Mouse (Mus musculus): ENCODE results near the gene Cul9.

DNA sequence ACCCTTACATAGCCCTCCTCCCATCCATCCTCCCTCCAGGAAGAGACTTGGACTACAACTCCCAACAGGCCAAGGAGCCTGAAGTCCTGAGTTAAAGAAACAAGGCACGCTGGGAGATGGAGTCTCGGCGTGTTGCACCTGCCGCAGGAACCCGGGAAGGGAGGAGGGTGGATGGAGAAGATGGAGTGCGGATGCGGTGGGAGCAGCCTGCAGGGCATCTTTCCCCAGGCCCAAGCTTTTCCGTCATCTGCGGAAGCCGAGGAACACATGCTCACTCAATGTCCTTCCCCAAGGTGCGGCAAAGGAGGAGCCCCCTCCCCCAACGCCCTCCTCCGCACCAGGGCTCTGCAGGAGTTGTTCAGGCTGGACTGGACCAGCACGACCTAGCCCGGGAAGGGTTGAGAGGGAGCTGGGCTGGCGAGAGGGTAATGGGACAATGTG is 62.6 kb downstream of the Cul9 start:
- TF ChIP-seq CTCF (IDR thresholded peaks at IDR 0.05; ENCODE audit: control insufficient read depth, insufficient read depth, insufficient replicate concordance, low read depth, low read length), result no peak
- TF ChIP-seq POLR2A (IDR thresholded peaks at IDR 0.05; ENCODE audit: control insufficient read depth, low read depth, low read length), result no peak

Measured in testis, adult 2 months (tissue).